Mouse (Mus musculus) urinary bladder, adult 18-20 months (tissue): ENCODE measurements around the gene Ppp1r12b.
A peak's percentile ranks its signal among the peaks of the same experiment; 100 is the strongest.

ENCODE experiments used
- DNase-seq, 2 experiments: peaks; one replicate each; pipeline ENCODE4 v3.0.0; 2022; ENCODE audit warnings: low spot score in 2 of 2, mixed read lengths in 2 of 2

The Ppp1r12b gene

DNA sequence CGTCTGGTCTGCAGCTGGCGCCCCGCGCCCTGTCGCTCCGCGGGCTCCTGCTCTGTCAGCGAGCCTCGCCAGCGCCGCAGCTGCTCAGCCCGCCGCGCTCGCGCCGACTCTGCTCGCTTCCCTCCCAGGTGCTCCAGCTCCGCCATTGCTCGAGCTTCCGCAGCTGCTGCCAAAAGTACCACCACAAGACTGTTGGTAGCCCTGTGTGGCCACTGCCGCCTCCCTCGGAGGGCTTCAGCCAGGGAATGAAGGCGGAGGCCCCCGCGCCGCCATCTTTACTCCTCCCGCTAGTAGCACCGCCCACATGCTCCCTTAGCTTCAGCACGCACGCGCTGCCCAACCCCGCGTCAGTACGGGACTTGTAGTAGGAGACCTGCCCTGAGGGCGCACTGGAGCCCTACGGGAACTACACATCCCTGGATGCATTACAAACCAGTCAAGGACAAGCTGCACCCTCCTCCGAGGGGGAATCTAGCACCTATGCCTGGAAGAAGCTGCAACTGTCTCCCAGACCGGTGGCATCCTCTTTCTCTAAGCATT is at the start of gene Ppp1r12b:
Gene Ppp1r12b, minus strand, starts transcription at position 306 of the 540 bp plus-strand sequence.
- DNase-seq = peak; percentile 88 to 91

DNA sequence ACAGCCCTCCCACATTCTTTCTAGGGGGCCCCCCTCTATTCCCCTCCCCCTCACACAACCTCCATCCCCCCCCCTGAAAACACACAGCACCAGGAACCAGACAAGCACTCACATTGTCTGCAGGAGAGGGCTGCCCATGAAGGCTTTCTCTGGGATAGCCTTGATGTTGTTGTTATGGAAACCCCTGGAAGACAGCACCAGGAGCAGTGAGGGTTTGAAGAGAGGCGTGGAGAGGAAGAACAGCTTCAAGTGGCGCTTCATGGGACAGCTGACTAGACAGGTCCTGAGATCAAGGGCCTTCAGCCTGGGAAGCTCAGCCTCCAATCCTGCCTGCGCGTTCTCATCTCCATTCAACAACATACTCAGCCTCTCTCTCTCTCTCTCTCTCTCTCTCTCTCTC is 47.6 kb upstream of the Ppp1r12b start:
- DNase-seq = no peak

DNA sequence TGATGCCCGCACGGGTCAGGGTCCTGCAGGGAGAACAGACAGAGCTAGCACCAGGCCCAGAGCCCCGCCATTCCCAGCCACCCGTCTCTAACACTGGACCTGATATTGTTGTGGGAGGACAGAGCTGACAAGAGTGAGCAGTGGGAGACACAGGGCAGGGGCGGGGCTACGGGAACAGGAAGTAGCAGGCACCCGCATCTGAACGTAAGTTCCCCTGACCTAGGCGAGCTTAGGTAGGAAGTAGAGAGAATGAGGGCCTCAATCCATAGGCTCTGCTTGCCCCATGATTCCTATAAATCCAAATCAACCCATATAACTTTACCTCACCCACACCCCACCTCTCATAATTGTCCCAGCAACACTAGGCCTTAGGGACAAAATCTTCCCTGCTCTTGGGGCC is 44.8 kb upstream of the Ppp1r12b start:
- DNase-seq = no peak

DNA sequence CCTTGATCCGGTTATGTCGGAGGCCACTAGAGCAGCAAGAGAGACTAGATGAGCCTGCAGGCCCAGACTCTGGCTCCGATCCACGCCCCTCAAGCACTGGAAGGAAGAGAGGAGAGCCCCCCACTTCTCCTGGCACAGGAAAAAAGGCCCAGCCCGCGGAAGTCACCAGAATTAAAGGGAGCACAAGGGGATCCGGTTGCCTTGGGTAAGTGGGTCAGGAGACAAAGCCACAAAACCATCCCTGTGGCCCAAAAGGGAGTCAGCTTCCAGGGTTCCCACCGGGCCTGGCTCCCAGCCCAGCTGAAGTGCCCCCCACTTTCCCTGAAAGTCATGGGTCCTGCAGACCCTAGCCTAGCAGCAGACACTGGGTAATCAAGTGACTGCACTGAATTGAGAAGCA is 42.5 kb upstream of the Ppp1r12b start:
- no peak for DNase-seq

DNA sequence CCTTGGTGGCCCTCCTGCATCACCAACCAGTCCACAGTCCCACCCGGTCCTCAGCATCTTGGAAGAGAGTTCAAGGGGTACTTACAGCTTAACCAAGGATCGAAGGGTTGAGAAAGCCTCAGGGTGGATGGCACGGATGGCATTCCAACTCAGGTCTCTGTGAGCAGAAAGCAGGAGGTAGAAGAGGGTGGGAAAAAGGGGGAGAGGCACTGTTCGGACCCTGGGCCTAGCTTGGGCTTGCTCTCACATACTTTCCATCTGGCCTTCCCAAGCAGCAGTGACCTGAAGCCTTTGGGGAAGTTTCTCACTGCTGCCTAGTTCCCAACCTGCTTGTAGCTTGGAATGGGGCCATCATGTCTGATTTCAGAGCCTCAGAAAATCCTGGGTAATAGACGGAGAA is 41.8 kb upstream of the Ppp1r12b start:
- no peak for DNase-seq

DNA sequence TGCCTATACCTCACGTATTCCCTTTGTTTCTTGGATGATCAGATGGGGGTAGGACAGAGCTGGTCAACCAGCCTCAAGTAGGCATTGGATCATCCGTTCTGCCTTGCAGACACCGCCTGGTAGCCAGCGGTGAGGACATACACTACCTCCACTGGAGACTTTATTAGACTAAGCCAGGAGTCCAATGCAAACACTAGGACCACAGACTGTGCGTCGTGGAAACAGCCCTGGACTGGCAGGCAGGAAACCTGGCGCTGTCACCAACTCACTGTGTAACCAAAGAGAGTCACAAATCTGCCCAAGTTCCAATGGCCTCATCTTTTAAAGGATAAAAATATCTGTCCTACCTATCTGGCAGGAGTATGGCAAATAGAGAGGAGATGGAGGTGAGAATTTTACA is 40.7 kb upstream of the Ppp1r12b start:
- no peak for DNase-seq

DNA sequence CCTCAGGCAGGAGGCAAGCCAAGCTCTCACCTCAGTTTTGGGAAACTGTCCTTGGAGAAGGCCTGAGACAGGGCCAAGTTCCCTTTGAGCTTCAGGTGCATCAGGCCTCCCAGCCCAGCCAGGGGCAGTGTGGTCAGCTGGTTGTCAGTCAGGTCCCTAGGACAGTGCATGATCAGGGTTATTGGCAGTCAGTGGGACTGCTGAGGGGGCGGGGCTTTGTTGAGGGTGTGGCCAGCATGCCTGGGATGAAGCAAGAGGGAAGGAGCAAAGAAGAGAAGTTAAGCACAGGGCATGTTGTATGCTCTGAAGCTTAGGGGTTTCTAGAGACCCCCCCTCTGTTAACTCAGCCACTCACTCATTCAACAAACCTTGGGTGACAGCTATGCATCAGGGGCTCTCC is 40.2 kb upstream of the Ppp1r12b start:
- DNase-seq = no peak

DNA sequence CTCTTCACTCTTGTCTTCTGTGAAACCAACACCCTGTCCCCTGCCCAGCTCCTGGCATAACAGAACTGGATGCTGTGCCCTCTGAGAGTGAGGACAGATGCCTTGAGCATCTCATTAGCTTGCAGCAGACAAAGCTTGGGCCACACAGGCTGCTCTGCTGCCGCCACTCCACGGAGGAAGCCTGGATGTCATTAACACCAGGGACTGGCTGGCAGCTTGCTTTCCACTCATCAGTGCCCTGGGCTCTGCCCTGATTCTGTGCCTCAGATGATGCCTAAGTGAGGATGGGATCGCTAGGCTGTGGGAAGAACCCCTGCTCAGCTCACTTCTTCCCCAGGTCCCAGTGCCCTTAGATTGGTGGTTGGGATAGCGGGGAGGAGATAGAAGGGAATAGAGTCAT is 39.7 kb upstream of the Ppp1r12b start:
- DNase-seq = no peak

DNA sequence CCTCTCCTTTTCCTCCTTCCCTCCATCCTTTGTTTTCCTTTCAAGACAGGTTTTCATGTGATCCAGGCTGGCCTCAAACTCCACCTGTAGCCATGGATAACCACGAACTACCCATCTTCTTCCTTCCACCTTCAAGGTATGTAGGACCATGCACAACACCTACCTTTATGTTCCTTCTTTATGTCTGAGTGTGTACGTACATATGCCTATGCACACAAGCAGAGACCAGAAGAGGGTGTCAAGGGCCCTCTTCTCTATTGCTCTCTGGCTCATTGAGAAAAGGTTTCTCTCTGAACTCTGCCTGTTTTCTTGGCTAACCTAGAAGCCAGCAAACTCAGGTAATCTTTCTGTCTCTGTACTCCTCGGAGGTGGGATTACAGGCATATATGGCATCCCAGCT is 39.0 kb upstream of the Ppp1r12b start:
- no peak for DNase-seq

DNA sequence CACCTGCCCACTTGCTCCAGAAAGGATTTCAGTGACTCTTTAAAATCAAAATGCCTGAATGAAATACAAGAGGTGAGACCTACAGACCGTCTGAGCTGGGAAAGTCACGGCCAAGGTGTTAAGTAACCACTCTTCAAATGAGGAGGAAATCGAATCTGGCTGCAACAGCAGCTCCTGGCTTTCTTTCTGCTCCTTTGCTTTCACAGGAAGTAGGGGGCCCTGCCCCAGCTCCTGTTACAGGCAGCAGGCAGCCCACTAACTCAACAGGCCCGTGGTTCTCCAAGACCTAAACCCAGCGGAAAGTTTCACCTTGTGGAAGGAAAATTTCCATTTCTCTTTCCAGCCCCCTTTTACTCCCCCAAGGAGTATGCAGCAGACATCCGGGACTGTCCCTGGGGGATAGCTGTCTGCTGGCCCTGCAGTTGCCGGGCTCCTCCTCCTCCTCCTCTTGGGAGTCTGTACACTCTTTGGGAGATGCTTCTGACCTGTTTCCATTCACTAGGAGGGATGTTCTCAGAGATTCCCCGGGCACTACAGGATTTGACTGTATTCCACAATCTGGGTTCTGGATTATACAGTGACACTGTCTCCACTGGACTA is 36.4 kb upstream of the Ppp1r12b start:
- no peak for DNase-seq

DNA sequence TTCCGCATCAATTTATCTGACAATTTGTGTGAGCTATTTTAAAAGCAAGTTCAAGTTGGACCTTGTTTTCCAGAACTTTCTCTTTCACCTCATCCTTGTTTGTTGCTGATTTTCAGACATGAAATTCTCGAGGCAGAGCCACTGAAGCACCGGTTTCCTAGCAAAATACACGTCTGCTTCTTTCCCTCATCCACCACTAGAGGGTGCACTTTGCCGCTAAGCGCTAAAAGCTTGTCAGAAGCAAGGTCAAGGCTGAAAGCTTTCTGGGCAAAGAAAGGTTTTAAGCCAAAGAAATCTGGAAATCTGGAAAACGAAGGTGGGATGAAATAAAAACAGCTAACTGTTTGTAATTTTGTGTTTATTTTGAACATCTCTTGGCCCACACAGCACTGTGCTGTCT is 33.6 kb upstream of the Ppp1r12b start:
- peak; percentile 24 to 55 for DNase-seq

DNA sequence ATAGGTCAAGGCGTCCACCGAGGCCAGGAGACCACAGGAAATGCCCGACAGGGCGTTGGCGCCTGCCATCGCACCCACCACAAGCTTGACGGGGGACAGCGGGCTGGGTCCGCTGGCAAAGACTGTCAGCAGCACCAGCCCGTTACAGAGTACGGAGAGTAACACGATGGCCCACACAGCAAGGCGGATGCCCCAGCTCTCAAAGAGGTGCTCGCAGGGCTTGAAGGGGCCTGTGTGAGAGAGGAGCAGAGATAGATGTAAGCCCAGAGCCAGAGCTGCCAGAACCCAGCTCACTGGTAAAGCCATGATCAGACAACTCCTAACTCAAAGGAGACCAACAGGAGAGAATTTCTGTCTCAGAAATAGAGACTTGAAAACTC is 32.2 kb upstream of the Ppp1r12b start:
- no peak for DNase-seq

DNA sequence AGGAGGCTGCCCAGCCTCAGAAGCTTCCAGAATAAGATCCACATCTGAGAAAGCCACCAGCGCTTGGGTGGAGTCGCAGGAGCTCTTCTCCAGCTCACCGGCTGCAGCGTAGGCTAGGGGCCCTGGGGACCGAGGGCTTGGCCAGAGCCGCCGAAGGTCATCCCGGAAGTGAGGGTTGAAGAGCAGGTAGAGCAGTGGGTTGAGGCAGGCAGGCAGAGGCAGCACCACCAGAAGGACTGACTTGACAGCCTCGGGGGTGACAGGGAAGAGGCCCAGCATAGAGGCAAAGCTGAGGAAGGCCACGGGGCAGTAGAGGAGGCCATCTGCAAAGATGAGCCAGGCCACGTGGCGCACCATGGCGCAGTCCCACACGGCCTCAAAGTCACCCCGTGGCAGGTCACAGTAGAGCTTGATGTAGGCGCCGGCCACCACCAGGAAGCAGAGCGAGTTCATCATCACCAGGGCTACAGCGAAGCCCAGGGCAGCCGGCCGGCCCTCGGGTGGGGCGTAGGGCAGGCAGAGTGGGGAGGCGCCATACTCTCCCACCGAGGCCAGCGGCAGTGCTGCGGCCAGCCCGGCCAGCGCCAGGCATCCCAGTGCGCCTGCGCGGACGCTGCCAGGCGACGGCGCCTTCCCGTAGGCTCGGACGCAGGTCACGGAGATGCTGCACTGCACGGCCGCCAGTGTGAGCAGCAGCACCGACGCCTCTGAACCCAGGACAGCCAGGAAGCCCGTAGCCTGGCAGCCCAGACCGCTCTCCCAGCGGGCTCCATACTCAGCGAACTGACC is 31.6 kb upstream of the Ppp1r12b start:
- peak; percentile 13 to 21 for DNase-seq

DNA sequence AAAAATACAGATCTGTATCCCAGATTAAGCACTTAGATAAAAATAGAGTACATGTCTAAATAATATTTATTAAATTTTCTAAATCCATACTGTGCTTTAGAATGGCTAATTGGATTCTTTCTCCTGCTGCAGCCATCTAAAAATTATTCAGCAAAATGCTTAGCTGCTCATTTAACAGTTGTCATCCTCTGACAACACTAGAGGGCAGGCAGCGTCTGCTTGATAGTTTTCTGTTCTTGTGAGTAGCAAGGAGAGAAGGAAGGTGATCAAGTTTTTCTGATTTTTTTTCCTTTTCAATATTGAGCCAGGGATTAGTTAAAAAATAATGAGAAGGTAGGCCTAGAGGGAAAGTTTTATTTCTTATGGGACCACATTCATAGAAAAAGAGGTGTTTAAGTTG is 17.2 kb upstream of the Ppp1r12b start:
- no peak for DNase-seq

DNA sequence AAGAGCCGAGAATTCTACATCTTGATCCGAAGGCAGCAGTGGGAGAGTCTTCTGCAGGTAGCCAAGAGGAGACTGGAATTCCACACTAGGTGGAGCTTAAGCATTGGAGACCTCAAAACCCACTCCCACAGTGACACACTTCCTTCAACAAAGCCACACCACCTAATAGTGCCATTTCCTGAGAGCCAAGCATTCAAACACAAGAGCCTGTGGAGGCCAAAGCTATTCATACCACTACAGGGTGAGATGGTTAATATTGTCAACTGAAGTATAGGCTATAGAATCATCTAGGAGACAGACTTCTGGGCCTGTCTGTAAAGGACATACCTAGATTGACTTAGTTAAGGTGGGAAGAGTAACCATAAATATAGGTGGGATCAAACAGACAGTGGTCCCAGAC is 9.7 kb upstream of the Ppp1r12b start:
- DNase-seq = no peak

DNA sequence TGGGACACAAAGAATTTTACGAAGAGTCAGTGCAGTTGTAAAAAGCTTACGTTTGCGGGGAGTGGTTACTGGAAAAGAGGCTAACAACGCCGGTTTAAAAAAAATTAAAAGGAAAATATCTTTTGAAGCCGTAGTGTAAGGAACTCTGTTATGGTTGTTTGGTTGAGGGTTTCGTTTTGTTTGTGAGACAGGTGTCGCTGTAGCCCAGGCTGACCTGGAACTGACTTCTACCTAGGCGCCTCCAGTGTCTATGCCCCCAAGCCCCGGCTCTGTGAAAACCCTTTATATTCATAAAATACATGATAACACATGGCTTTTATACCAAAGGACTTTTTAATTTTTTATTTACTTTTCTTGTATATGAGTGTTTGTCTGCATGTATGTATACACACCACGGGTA is 7.1 kb upstream of the Ppp1r12b start:
- DNase-seq = no peak

DNA sequence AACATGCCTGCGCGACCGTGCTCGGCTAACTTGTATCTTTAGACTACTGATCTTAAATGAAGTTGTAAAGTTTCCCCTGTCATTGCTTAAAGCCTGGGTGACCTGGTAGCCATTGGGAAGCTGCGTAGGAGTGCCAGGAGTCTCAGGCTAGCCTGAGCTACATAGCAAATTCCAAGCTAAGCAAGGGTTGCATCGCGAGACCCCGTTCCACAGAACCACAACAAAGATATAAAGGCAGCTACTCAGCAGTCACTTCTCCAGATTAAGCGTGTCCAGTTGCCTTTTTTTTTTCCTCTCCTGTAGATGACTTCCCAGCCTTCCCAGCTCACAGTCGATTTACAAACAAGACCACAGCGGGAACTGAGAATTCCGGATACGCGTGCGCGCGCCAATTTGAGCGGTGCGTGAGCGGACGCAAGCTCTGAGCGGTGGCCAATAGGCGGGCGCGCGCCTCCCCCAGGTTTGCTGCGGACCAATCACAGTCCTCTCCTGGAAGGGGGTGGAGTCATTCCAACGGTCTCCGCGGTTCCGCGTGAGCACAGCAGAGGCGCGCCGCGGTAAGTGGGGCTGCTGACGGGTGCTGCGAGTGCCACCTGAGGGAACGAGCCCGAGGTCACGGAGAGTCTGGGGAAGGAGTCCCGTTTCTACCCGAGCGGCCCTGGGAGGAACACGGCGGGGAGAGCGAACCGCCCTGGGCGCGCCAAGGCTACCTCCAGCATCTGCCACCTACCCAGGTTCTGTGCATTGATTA is 6.5 kb upstream of the Ppp1r12b start, which contains the start of gene Ube2t:
Gene Ube2t, plus strand, starts transcription at position 513 of the 751 bp plus-strand sequence.
- peak; percentile 89 to 92 for DNase-seq

DNA sequence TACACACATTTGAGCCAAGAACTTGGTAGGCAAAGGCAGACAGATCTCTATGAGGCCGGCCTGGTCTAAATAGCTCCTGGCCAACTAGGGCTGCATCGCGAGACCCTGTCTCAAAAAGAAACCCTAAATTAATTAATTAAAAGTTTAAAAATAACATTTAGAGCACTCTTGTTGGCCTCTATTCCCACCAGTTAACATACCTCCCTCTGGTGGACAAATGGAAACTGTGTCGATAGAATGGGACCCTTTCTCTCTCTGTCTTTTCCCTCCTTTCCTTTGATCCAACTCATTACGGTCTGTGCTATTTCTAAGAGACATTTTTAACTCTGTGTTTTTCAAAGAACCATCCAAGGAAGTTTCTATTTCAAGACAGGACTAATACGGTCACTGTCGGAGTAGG is 4.9 kb upstream of the Ppp1r12b start:
- DNase-seq = no peak

DNA sequence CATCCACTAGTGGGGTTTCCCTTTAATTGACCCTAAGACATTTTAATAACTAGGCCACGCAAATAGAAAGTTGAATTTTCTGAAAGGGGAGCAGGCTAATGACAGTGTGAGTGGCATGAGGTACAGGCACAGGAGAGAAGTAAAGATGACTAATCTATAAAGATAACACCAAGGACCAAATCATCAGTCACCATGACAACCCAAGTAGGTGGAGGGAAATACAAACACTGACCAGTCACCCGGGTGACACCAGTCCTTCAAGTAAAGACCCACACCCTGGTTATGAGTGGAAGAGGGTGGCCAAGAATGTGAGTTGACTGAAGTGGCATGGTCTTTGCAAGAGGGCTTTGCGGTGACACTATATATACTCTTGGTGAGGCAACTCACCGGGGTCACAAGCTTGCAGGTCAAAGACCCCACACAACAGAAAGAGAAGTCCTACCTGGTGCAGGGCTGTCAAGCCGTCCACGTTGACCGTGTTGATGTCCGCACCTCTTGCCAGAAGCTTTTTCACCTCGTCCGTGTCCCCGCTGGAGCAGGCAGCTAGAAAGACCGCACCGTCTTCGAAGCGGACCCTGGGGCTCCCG is 599 bp downstream of the Ppp1r12b start:
- DNase-seq = peak in 1 of 2 experiments; percentile 5

DNA sequence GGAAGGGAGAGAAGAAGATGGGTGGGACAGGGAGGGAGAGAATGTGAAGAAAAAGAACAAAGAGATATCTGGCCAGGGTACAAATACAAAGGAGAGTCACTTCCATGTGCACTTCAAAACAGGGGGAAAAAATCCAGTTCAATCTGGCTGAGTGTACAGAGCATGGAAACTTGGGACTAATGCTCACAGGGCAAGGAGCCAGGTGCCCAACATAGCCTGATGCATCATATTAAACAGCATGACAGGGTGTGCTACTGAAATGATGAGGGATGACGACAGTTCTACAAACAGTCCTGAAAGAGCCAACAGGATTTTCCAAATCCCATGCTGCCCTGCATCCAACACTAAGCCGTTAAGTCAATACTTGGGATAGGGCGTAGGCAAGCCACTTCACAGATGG is 5.8 kb downstream of the Ppp1r12b start:
- no peak for DNase-seq

DNA sequence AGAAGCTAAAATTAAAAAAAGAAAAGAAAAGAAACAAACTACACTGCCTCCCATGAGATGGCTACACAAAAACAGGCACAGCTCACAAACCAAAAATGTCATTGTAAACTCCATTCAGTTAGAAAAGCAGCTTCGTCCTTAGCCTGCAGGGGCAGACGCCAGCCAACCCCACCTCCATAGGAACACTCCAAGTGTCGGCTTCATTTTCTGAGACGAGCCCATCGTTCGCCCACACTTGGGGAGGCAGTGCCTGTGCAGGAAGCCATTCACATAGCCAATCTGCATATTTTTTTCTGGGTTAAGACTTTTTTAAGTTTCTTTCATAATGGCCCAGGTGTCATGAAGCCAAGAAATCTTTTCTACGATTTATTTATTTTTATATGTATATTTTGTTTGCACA is 8.2 kb downstream of the Ppp1r12b start:
- DNase-seq = no peak

DNA sequence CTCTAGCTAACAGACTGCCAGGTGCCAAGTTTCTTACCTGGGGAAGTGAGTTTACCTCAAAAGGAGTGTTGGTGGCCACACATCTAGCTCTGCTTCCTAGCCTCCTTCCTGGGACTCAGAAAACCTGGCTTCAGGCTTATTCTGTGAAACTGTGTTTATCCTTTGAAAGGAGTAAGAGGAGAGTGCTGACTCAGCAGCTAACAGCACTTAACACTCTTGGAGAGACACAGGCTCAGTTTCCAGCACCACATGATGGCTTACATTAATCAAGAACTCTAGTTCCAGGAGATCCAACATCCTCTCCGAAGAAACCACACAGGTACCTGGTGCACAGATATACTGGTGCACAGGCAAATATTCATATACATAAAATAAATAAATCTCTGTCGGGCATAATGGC is 12.8 kb downstream of the Ppp1r12b start:
- no peak for DNase-seq
